Mouse (Mus musculus) cortical plate, adult 2 months (tissue): ENCODE results near the gene Rnf208.

Experiments
- CTCF ChIP-seq: fragments of 200-500 bp; IDR thresholded peaks from 2 replicates; pipeline ENCODE4 v1.5.1; 2011; ENCODE audit warnings: mild to moderate bottlenecking, control low read depth, low read length; ENCODE audit not compliant: insufficient read depth; ENCODE audit errors: extremely low read depth
- POLR2A ChIP-seq: fragments of 200-500 bp; IDR thresholded peaks from 2 replicates; pipeline ENCODE4 v1.6.1; 2011; ENCODE audit warnings: mild to moderate bottlenecking, low read length, control low read depth; ENCODE audit not compliant: insufficient read depth; ENCODE audit errors: extremely low read depth

DNA sequence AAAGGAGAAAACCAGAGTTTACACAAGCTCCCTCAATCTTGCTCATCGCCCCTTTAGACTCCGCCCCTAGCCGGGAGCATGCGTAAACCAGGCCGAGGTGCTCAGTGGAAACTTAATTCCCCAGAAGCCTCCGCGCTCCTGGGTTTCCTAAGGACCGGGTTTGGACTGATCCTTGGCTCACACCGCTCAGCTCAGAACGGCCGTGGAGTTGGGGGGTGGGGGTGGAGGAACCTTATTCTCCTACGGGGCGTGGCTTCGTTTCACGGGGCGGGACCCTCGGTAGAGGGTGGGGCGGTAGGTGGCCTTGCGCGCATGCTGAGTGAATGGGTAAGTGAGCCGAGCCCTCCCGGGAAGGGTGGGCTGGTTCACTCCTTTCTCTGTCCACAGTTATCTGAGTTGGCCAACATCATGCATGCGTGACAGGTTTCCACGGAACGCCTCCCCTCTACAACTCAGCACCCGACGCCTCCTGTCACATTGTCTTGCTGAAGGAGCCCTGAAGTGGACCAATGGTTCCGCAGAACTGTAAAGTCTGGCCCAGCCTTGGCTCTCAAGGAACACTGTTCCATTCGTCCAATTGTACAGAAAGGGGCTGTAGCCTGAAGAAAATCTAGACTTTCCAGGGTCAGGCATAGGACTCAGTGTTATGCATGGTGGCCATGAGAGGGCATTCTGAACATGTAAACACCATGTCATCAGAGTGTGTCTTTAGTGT lies 1.2 kb upstream of the Rnf208 start:
- TF ChIP-seq POLR2A (peak; percentile 41; the same call in 1 of the 2 replicates), CTCF (no peak)
